Mouse (Mus musculus): ENCODE measurements around the gene Rpl23. TPM values are rescaled to one million over a fixed set of nuclear protein-coding genes. Genes with fewer than 3 reads are reported as not detected.
A peak's percentile ranks its signal among the peaks of the same experiment; 100 is the strongest.
"Not testable (repeated sequence)": the region's sequence is repeated elsewhere in the genome, so short reads cannot be mapped to it uniquely, and the experiment has no call there.

The Rpl23 gene
- total RNA-seq, 2 experiments from 2014 or later, result 793 to 832 TPM

- DNase-seq, result peak; percentile 73
Measured at GRCm38 (mm10) chr11:97799994-97800690, 17.9 kb upstream of the Rpl23 start.

- DNase-seq, result peak; percentile 83
Measured at GRCm38 (mm10) chr11:97799146-97799993, 17.1 kb upstream of the Rpl23 start.

- DNase-seq, result peak; percentile 80
Measured at GRCm38 (mm10) chr11:97798782-97799145, 16.5 kb upstream of the Rpl23 start, which contains the start of gene Lasp1. Gene Lasp1, plus strand, starts transcription at chr11:97799000.

- no peak for DNase-seq
Measured at GRCm38 (mm10) chr11:97798083-97798435, 15.8 kb upstream of the Rpl23 start.

- no peak for DNase-seq
Measured at GRCm38 (mm10) chr11:97797369-97798082, 15.3 kb upstream of the Rpl23 start.

- peak; percentile 57 for DNase-seq
Measured at GRCm38 (mm10) chr11:97796910-97797309, 14.7 kb upstream of the Rpl23 start.

GRCm38 (mm10) chr11:97793165-97793564 is 10.9 kb upstream of the Rpl23 start:
- no peak for DNase-seq

GRCm38 (mm10) chr11:97790778-97791438 is 8.7 kb upstream of the Rpl23 start:
- not testable (repeated sequence) for DNase-seq

- no peak for DNase-seq
Measured at GRCm38 (mm10) chr11:97789727-97790126, 7.5 kb upstream of the Rpl23 start.

- DNase-seq, result no peak
Measured at GRCm38 (mm10) chr11:97787961-97788360, 5.7 kb upstream of the Rpl23 start.

GRCm38 (mm10) chr11:97782564-97782895 is 293 bp upstream of the Rpl23 start:
- no peak for DNase-seq

- no peak for DNase-seq
Measured at GRCm38 (mm10) chr11:97781478-97781831, 782 bp downstream of the Rpl23 start.

GRCm38 (mm10) chr11:97779968-97780701 is 2.1 kb downstream of the Rpl23 start:
- DNase-seq, result no peak

GRCm38 (mm10) chr11:97778918-97779317 is 3.3 kb downstream of the Rpl23 start:
- no peak for DNase-seq

- DNase-seq, result no peak
Measured at GRCm38 (mm10) chr11:97777129-97777529, 5.1 kb downstream of the Rpl23 start.

GRCm38 (mm10) chr11:97776497-97777128 is 5.6 kb downstream of the Rpl23 start:
- DNase-seq, result no peak

GRCm38 (mm10) chr11:97775808-97776496 is 6.3 kb downstream of the Rpl23 start, which contains the start of gene 1700001P01Rik:
Gene 1700001P01Rik, minus strand, starts transcription at chr11:97775918.
- no peak for DNase-seq

- no peak for DNase-seq
Measured at GRCm38 (mm10) chr11:97775186-97775585, 7.1 kb downstream of the Rpl23 start.

GRCm38 (mm10) chr11:97771410-97771809 is 10.8 kb downstream of the Rpl23 start:
- DNase-seq, result no peak

- DNase-seq, result no peak
Measured at GRCm38 (mm10) chr11:97769704-97770103, 12.5 kb downstream of the Rpl23 start.

All from gastrocnemius, postnatal 10 days (tissue).